Mouse (Mus musculus) ovary, postnatal 36 days (tissue): ENCODE results near the gene Lrrfip2.

ENCODE experiments used
- DNase-seq: peaks from one replicate; pipeline ENCODE4 v3.0.0; 2022; ENCODE audit warnings: low spot score, mixed read lengths

Gene Lrrfip2

DNA sequence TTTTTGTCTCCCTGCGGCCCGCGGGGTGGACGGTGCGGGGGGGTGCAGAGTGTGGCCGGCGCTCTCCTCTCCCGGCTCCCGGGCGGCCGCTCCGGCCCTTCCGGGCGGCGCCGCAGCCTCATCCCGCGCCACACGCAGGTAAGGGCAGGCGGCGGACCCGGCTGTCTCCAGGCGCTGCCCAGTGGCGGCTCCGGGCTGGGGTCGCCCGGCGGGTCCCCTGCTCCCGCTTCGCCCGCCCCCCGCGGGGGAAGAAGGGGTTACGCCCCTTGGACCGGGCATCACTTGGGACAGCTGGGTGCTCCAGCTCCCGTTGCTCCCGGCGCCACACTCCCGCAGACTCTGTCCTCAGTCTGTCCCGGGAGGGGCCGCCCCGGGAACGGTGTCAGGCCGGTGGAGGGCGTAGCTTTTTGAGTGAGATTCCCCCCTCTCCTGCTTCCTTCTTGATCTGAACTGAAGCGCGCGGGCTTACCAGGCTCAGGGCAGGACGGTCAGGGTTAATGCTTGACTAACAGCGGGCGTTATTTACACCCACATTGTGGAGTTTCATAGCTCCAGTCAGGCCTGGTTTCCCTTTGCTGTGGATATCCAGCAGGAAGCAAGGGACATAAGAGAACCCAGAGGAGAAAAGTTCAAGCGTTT, 979 bp downstream of the Lrrfip2 start:
- DNase-seq, result peak; percentile 61

DNA sequence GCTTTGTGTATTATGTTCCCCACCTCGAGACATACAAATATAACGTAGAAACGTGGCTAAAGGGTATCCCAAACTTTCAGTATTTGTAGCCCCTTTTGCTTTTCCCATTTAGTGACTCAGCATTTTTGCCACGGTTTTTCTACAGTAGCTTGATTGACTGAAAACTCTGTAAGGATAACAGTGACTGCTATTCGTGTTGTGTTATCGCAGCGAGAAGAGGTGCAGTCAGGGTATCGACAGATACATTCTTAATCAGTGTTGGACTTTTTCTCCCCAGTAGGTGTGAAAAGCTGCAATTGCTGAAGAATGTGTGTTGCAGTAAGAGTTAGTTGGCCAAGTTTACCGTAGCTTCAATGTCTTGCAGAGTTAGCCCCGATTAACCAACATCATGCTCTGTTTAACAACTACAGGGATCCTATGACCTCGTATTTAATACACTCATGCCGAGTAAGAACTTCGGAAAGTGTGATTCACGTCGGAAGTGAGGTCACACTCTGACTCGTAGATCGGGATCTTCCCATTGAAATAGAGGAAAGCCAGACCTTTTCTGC, 1.6 kb downstream of the Lrrfip2 start:
- DNase-seq, result no peak

DNA sequence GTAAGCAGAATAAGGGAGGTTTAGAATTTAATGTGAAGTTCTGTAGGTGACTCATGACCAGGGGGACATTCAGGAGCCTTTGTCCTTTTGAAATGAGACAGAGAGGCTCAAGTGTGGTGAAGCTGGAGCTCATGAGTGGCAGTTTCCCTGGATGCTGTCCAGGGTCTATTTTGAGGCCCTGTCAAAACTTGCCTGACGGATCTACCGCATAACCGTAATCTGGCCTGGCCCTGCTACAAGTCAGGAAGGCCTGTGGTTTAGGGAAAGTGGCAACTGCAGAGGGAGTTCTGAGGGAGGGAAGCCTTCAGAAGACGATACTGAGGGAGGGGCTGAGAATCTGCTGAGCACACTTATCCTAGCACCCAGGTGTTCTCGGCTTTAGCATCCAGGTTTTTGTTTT, 5.1 kb downstream of the Lrrfip2 start:
- DNase-seq, result no peak

DNA sequence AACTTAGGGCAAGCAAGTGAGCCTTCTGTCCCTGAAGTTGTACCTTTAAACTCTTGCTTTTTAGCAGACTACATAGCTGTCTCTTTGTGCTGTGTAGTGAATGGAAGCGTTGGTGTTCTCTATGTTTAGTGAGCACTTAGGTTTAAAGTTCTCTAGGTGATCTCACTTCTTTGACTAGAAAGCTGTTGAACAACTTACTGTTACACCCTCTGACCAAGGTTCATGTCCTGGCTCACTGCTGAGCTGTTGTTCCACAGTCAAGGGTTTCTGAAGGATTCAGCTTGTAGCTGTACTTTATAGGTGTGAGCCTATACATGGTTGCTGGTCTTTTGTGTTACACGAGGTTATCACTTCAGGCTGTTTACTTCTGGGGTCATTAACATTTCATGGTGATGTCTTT, 5.9 kb downstream of the Lrrfip2 start:
- DNase-seq, result no peak

DNA sequence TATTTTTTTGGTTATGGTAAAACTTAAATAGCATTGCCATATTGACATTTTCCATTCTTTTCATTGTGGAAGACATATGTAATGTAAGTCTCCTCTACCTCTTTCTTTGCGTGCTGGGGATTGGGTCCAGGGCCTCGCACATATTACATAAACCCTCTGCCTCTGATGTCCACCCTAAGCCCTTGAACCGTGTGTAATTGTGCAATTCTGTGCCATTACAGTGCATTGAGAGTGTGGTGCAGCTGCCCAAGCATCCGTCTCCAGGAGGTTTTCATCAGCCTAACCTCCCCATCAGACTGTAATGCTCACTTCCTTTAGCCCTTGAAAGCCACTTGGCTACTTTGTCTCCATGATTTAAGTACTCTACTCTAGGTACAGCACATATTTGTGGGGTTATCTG, 7.0 kb downstream of the Lrrfip2 start:
- no peak for DNase-seq

DNA sequence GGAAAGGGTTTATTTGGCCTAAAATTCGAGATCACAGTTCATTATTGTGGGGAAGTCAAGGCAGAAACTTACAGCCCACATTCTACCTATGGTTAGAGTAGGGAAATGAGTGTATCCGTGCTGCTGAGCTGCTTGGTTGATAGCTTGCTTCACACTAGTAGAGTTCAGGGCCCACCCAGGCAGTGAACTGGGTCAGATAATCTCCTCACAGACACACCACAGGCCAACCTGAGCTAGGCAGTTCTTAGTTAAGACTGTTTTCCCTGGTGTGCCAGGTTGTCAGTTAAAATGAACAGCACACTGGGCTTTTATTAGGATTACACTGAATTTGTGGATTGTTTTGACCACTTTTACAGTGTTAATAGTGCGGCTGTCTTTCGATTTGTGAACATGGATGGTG, 9.3 kb downstream of the Lrrfip2 start:
- no peak for DNase-seq

DNA sequence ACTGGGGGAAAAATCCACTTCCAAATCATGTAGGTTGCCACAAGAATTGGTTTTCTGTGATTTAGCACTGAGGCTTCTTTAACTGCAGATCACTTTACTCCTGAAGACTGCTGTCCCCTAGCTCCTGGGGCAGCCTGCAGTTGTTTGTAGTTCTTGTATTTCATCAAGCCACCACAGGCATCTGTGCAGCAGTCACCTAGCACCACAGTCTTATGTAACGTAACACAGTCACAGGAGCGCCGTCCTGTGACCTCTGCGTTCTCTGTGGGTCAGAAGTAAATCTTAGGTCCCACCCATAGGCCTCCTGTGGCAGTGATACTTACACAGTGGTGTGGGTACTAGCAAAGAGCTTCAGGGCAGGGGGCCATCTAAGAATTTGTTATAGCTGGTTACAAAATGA, 10.4 kb downstream of the Lrrfip2 start:
- no peak for DNase-seq

DNA sequence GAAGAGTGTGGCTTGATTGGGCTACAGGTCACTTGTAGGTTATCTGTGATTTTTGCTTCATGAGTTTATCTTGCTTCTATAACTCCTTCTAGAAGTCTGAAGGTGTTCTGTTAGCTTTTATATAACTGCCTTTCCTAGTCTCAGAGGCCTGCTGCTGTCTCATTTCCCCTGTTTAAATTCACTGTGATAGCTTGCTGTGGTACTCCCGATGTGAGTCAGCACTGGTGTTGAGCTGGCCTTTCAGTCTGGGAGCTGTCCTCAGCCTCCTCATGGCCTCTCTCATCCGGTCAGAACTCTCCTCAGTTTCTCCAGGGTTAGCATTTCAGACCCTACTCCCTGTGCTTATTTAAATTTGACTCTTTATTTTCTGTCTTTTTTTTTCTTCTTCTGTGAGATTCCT, 12.7 kb downstream of the Lrrfip2 start:
- DNase-seq, result no peak

DNA sequence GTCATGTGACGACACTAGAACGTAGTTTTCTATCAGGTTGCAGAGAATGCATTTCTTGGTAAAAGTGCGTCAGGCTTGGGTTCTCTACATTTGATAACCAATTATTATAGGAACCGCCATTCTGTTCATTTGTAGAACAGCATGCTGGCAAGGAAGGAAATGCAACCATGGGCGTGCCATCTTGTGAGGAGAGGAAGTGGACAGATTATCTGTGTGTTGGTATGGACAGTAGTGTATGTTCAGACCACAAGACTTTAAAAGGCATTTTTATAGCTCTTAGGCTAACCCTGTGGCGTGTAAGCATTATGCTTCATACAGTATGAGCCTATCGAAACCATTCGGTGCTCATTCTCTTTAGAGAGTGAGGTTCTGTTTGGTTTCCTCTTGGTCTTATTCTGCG, 20.8 kb downstream of the Lrrfip2 start:
- no peak for DNase-seq

DNA sequence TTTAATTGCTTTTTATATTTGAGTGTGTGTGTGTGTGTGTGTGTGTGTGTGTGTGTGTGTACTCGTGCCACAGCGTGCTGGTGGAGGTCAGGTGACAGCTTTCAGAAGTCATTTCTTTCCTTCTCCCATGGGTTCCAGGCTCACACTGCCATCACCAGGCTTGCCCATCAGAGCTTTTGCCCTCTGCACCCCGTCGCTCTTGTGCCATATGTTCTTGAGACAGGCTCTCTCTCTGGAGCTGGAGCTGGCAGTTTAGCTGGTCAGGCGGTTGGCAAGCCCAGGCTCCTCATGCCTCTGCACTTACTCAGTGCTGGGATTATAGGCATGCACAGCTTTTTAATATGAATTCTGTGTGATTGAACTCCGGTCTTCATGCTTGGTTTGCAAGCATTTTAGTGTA, 25.3 kb downstream of the Lrrfip2 start:
- no peak for DNase-seq

DNA sequence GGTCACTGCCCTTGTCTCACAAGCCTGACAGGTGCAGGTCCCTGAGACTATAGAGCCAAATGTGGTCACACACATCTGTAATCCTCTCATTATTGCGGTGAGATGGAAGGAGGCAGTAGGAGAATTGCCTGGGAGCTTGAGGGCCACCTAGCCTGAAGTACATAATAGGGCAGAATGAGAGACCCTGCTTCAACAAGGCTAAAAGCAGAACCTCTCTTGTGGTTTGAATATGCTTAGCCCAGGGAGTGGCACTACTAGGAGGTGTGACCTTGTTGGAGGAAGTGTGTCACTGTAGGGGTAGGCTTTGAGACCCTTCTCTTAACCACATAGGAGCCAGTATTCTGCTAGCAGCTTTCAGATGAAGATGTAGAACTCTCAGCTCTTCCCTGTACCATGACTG, 26.0 kb downstream of the Lrrfip2 start:
- no peak for DNase-seq

DNA sequence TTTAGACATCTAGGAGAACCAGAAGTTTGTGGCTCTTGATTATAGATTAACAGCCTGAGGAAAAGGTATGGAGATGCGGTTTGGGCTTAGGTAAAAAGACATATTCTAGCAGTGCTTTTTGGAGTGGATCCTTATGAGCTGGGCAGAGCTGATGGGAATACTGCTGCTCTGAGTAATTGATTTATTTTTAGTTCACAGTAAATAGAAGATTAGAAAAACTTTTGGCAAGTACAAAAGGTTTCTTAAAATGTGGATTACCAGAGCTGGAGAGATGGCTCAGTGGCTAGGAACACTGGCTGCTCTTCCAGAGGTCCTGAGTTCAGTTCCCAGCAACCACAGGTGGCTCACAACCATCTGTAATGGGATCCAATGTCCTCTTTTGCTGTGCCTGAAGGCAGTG, 27.3 kb downstream of the Lrrfip2 start:
- no peak for DNase-seq

DNA sequence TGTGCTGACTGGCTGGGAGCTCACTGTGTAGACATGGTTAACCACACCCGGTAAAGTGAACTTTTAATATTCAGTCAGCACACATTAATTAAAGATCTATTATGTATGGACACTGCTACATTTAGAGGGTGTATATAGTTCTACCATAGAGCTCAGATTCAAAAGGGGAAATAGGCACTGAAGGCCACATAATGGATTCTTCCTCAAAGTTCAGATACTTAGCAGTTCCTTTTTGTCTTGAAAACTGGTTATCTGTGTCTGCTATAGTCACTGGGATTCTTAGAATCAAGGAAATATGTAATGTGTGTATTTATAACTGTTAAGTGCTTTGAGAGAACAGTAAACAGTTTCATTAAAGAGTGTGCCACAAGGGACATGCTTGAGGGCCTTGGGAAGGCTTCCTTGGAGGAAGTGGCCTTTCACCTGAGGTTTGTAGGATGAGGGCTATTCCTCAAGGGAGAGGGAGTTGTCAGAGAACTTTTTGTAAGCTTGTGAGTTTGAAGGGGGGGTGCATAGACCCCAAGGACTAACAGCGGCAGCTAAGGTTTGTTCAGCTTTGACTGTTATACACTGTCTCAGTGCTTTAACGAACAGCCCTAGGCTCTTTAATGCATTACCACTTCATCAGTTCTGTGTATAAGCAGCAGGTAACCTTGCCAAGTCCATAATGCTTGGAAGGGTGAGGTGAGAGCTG, 28.3 kb downstream of the Lrrfip2 start:
- DNase-seq, result no peak

DNA sequence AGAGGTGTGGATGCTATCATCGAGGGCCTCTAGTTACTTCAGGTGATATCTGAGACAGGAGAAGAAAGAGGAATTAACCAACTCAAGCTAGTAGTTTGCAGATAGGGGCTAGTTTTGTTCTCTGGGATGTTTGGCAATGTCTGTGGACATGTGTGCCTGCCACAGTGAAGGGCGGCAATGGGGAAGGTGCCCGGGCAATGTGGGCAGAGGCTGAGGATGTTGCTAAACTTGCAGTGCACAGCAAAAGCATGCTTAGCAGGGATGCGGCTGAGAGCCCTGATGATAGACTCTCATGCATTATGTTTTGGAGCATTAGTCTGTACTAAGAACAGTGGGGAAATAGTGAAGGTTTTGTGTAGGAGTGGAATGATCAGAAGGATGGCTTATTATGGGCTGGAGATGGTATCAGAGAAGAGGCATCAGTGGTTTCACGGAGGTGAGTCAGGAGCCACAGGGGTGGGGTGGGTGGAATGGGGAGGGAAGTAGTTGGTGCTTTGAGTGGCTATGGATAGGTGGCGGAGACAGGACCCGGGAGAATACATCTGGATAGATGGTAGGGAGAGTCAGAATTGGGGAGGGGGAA, 28.9 kb downstream of the Lrrfip2 start:
- DNase-seq, result no peak

DNA sequence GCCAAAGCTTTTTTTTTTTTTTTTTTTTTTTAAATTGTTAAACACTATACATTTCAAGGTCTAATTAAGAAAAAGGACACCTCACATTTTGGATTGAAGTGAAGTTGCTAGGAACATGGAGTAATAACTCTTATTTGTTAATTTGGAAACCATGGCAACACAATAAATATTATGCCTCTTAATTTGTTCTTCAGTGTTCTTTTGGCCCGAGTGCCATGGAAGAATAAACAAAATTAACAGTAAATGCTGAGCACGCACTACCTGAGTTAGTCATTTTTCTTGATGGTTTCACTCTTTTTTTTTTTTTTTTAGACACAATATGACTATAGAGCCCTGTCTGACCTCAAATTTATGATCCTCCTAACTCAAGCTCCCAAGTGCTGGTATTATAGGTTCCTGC, 30.6 kb downstream of the Lrrfip2 start:
- no peak for DNase-seq

DNA sequence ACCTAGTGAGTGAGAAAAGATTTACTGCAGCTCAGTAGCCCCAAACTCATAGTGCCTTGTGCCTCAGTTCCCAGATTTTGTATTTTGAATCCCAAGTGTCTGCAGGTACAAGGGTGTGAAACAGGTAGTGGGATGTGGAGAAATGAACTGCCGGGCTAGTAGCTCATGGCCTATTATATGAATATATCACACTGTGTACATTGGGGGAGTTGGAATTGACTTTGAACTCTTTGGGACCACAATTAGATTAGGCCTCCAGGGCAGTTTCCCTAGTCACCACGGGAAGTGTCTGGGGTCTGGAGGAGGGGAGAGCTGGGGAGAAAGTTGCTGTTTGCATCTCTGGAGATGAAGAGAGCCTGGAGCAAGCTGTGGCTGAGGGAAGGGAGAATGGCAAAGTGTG, 31.0 kb downstream of the Lrrfip2 start:
- no peak for DNase-seq

DNA sequence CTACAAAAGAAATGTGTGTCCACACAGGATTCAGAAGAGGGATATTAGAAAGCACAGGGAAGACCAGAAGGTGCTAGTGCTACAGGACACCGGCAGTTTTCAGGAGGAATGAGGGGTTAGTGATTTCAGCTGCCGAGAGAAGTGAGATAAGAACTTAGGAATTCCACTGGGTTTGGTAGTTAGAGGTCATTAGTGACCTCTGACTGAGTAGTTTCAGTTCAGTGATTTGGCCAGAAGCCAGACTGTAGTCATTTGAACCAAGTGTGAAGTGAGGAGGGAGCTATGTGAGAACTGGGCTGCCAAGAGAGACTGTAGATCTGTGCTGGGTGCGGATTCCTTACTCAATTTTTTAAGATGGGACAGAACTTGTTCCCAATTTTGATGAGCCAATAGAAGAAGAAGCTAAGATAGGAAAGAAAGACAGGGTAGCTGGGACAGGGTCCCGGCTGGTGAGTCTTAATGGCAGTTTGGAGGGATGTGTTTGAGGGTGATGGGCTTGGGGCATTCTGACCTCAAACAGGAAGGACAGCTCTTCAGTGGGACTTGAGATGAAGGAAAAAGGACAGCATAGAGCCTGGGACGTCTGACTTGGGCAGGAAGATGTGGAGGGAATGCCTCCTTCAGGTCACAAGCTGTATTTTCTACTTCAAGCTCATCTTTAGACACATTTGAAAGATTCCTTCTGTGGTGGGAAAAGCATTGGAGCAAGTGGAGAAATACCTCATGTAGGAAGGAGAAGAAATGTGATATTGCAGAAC, 32.0 kb downstream of the Lrrfip2 start:
- DNase-seq, result no peak

DNA sequence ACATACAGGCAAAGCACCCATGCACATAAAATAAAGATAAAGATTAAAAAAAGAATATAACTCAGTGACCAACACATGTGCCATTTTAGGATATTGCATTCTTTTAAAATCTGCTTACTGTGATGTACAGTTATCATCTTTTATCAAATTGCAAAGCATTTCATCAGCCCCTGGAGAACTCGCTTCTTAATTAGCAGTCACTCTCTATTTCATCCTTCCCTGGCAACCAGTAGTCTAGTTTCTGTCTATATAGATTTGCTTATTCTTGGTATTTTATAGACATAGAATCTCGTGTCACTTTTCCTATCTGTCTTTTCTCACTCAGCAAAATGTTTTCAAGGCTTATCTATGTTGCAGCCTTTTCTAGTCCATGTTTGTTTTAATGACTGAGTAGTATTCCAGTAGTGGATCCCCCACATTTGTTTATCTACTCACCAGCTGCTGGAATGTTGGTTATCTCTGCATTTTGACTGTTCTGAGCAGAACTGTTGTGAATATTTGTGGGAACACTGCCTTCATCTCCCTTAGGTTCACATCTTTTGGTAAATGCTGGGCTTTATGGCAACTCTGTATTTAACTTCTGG, 35.0 kb downstream of the Lrrfip2 start:
- no peak for DNase-seq

DNA sequence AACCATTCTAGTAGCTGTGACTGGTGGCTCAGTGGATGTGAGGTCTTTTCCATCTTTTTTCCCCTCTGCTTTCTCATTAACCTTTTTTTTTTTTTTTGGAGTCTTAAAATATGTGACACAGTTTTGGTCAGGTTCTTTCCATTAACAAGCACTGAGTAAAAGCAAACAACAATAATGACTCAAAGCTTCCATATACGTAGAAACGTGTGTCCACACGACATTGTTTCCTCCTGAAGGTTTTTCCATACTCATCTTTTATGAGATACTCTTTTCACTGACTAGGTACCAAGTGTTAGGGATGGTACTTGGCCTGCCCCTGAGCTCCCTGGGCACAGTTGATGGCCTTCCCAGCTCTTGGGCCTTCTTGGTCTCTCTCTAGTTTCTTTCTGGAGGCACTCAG, 35.6 kb downstream of the Lrrfip2 start:
- DNase-seq, result no peak

DNA sequence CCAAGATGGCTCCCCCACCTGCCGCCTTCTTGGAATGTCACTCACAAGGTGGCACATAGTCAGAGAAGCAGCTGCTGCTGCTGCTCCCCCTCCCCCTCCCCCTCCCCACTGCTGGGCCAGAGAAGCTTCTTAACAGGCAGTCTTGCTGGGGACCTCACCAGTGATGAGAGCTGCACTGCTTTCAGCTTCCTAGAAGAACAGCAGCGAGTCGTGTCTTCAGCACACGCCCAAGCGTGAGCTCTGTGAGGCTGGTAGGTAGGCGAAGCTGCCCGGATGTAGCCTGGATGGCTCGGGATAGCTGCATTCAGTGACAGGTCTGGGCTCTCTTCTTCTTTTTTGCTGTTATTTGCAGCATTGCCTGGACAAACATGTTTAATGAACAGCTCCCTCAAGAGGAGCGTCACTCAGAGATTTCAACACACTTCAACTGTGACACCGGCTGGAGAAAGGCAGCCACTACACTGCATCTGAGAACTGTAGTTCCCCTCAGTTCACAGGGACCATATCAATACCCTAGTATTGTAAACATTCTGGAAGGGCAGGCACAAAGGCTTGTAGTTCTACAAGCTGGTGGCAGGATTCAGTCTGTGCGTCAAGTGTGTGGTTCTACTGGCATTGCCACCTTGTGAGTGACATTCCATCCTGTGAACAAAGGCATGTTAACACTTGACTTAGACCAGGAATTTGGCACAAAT, 38.5 kb downstream of the Lrrfip2 start:
- no peak for DNase-seq

DNA sequence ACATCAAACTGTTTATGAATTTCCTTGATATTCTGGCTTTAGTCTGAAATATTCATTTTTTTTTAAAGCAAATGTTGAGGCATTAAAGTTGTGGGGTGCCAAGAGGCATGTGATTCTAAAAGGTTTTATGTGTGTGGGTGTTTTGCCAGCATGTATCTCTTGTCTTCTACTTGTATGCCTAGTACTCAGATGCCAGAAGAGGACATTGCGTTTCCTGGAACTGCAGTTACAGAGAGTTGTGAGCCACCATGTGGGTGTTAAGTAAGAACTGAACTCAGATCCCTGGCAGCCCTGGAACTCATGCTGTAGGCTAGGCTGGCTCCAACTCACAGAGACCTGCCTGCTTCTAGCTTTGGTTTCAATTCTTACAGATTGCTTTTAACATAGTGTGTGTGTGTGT, 42.2 kb downstream of the Lrrfip2 start:
- DNase-seq, result no peak

DNA sequence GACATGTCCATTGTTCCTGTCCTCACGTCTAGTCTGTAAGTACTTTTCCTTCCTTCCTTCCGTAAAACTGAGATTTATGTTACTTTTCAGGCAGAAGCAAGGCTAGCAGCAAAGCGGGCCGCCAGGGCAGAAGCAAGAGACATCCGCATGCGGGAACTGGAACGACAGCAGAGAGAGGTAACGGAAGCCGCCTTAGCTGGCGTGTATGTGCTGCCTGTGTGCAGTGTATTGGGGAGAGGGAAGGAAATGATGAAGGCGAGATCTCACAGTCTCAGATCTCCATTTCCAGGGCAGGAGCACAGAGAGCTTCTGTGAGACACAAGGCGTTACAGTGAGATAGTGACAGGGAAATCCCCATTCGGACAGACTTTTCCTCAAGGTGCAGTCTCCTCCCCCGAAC, 43.8 kb downstream of the Lrrfip2 start:
- DNase-seq, result no peak
